ENCODE assay signal across 9 mouse cellular contexts in genomic region chr2:155764679-155765418, GRCm38 (mm10). TPM values are rescaled to one million over a fixed set of nuclear protein-coding genes. Genes with fewer than 3 reads are reported as not detected.
DNase-seq lines count a peak whose midpoint lies in the region; ATAC-seq lines count a peak whose summit lies in the region.
"Had no signal": no experiment of that assay in that cellular context is flagged by ENCODE, and none has a peak within 500 bp of the region (broad histone marks: within the 10 kb centered on the region; RNA-seq: fewer than 3 reads in every experiment).

No protein-coding gene starts in this region.

- no peak overlapping the region for H3K27ac ChIP-seq in hindbrain, embryonic 14.5 days
- H3K27ac ChIP-seq in midbrain, embryonic 15.5 days: no peak overlapping the region
- H3K27ac ChIP-seq: embryonic facial prominence, embryonic 15.5 days had no signal

- H3K9ac ChIP-seq in hindbrain, embryonic 14.5 days: no peak overlapping the region
- no peak overlapping the region for H3K9ac ChIP-seq in midbrain, embryonic 15.5 days
- H3K9ac ChIP-seq: embryonic facial prominence, embryonic 15.5 days had no signal

- H3K36me3 ChIP-seq in hindbrain, embryonic 14.5 days (replicated peaks; ENCODE audit: control insufficient read depth, insufficient read depth): no peaks in the 10 kb centered on the region
- H3K36me3 ChIP-seq in midbrain, embryonic 15.5 days (replicated peaks): no peaks in the 10 kb centered on the region
- H3K36me3 ChIP-seq: embryonic facial prominence, embryonic 15.5 days had no signal

- no peak overlapping the region for H3K4me2 ChIP-seq in hindbrain, embryonic 14.5 days (replicated peaks)
- no peak overlapping the region for H3K4me2 ChIP-seq in midbrain, embryonic 15.5 days
- H3K4me2 ChIP-seq: embryonic facial prominence, embryonic 15.5 days had no signal

- ATAC-seq in hindbrain, embryonic 14.5 days (ENCODE audit: low FRiP score): no peak
- peak; percentile 62; the same call in 1 of the 2 replicates for ATAC-seq in midbrain, embryonic 15.5 days (replicated peaks)

- intact Hi-C loops in left cerebral cortex, postnatal 4 days (cut with DNase I): loop anchor here (2.0 to 10.0 kb wide), 4 partner anchors 68 to 470 kb away; partner anchors contain the start of genes Acss2 and Ggt7

- DNase-seq in right cerebral cortex, adult 18-20 months: peak; percentile 64
- no peak for DNase-seq in right cerebral cortex, postnatal 25 days
- peak; percentile 83 for DNase-seq in cerebellum, adult 8-10 months
- peak; percentile 78 for DNase-seq in forelimb bud, embryonic 11.5 days (ENCODE audit: low read depth, low spot score)
- DNase-seq in hindbrain, embryonic 14.5 days (ENCODE audit: low spot score): peak; percentile 88
- DNase-seq in left cerebral cortex, postnatal 4 days: peak; percentile 82
- peak; percentile 70 for DNase-seq in testis, postnatal 14 days (ENCODE audit: low spot score)

- H3K27me3 ChIP-seq in hindbrain, embryonic 14.5 days (ENCODE audit: control insufficient read depth, insufficient read depth, low read length): no peaks in the 10 kb centered on the region
- no peaks in the 10 kb centered on the region for H3K27me3 ChIP-seq in midbrain, embryonic 15.5 days (replicated peaks)

- H3K4me3 ChIP-seq in hindbrain, embryonic 14.5 days (replicated peaks; ENCODE audit: low read length): no peak overlapping the region
- H3K4me3 ChIP-seq in midbrain, embryonic 15.5 days: no peak overlapping the region
- H3K4me3 ChIP-seq: embryonic facial prominence, embryonic 15.5 days had no signal

- WGBS in hindbrain, embryonic 14.5 days: 52% methylated on average over 13 of the region's 13 CpGs
- 47% methylated on average over 13 of the region's 13 CpGs for WGBS in midbrain, embryonic 15.5 days

- no peaks in the 10 kb centered on the region for H3K9me3 ChIP-seq in hindbrain, embryonic 14.5 days (ENCODE audit: control insufficient read depth, low read length)
- H3K9me3 ChIP-seq in midbrain, embryonic 15.5 days: no peaks in the 10 kb centered on the region
- H3K9me3 ChIP-seq: embryonic facial prominence, embryonic 15.5 days had no signal

- H3K4me1 ChIP-seq in hindbrain, embryonic 14.5 days (replicated peaks; ENCODE audit: control insufficient read depth, insufficient read depth, low read length): no peaks in the 10 kb centered on the region
- no peaks in the 10 kb centered on the region for H3K4me1 ChIP-seq in midbrain, embryonic 15.5 days
- H3K4me1 ChIP-seq: embryonic facial prominence, embryonic 15.5 days had no signal

RNA-seq across cellular contexts. Expression of gene Mmp24, which starts 10.3 kb away (rescaled TPM):
- polyA plus RNA-seq in hindbrain, embryonic 14.5 days (2014; fragmentation: Nextera tagmentation; extraction: Ambion mirVana): 17.9 and 20.7 TPM in 2 replicates
- total RNA-seq in left cerebral cortex, postnatal 4 days (2021): 100 to 1,000 TPM; 110 to 114 TPM
- polyA plus RNA-seq in midbrain, embryonic 15.5 days (2015; fragmentation: Nextera tagmentation; extraction: Ambion mirVana): 19.3 and 21.6 TPM in 2 replicates

RNA-seq across cellular contexts. Expression of gene Procr, which starts 13.9 kb away (rescaled TPM):
- 3.0 and 3.6 TPM in 2 replicates for polyA plus RNA-seq in hindbrain, embryonic 14.5 days (2014; fragmentation: Nextera tagmentation; extraction: Ambion mirVana)
- total RNA-seq in left cerebral cortex, postnatal 4 days (2021): 1 to 10 TPM; 2.5 to 3.4 TPM
- polyA plus RNA-seq in midbrain, embryonic 15.5 days (2015; fragmentation: Nextera tagmentation; extraction: Ambion mirVana): 2.3 and 3.2 TPM in 2 replicates

RNA-seq across cellular contexts. Expression of gene Gm17581, which starts 29.2 kb away (rescaled TPM):
- polyA plus RNA-seq in hindbrain, embryonic 14.5 days (2014; fragmentation: Nextera tagmentation; extraction: Ambion mirVana): not detected in 2 replicates
- total RNA-seq in left cerebral cortex, postnatal 4 days (2021): not detected
- polyA plus RNA-seq in midbrain, embryonic 15.5 days (2015; fragmentation: Nextera tagmentation; extraction: Ambion mirVana): not detected in 2 replicates
- polyA plus RNA-seq: embryonic facial prominence, embryonic 15.5 days had no signal

RNA-seq across cellular contexts. Expression of gene Edem2, which starts 35.6 kb away (rescaled TPM):
- 34.2 and 38.6 TPM in 2 replicates for polyA plus RNA-seq in hindbrain, embryonic 14.5 days (2014; fragmentation: Nextera tagmentation; extraction: Ambion mirVana)
- 10 to 100 TPM; 27.9 to 28.7 TPM for total RNA-seq in left cerebral cortex, postnatal 4 days (2021)
- 51.0 and 52.7 TPM in 2 replicates for polyA plus RNA-seq in midbrain, embryonic 15.5 days (2015; fragmentation: Nextera tagmentation; extraction: Ambion mirVana)

RNA-seq across cellular contexts. Expression of gene BC029722, which starts 54.4 kb away (rescaled TPM):
- polyA plus RNA-seq in hindbrain, embryonic 14.5 days (2014; fragmentation: Nextera tagmentation; extraction: Ambion mirVana): 27.6 and 28.1 TPM in 2 replicates
- total RNA-seq in left cerebral cortex, postnatal 4 days (2021): 10 to 100 TPM; 23.3 to 24.2 TPM
- 39.5 and 40.2 TPM in 2 replicates for polyA plus RNA-seq in midbrain, embryonic 15.5 days (2015; fragmentation: Nextera tagmentation; extraction: Ambion mirVana)
